Mouse (Mus musculus) kidney, adult 11 months (tissue): ENCODE measurements around the gene Il34.

Source experiments
- DNase-seq: peaks from one replicate; pipeline ENCODE4 v3.0.0; 2022

The Il34 gene

DNA sequence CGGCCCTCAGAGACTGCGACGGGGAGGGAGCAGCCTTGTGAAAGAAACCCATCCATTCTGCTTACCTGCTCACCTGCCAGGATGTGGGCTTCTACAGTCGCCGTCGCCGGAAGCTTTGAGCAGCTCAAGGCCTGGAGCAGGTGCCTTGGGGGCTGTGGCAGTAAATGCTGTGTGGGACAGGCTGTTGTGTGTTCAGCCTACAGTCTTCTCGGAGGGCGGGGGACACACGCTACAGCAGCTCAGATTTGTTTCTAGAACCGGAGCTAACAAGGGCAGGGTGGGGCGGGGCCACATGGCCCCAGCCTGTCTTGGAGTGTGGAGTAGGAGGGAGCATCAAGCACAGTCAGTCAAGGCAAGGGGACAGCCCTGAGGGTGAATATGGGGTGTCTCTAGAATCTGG lies at the start of gene Il34:
Gene Il34, minus strand, starts transcription at position 256 of the 400 bp plus-strand sequence.
- DNase-seq = no peak

DNA sequence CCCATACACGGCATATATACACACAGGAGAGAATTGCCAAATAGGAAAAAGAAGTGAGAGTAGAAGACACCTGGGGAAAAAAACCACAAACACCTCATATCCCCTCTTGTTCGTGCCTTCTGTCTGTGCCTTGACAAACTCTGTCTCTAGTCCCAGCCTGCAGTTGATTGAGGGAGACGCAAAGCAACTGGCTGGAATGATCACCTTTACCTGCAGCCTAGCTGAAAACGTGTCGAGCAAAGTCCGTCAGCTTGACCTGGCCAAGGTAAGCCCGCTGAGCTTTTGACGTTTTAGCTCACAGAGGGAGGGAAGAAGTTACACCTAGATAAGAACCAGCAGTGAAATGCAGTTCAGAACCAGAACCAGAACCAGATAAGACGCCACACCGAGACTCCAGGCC lies 45.5 kb upstream of the Il34 start:
- no peak for DNase-seq

DNA sequence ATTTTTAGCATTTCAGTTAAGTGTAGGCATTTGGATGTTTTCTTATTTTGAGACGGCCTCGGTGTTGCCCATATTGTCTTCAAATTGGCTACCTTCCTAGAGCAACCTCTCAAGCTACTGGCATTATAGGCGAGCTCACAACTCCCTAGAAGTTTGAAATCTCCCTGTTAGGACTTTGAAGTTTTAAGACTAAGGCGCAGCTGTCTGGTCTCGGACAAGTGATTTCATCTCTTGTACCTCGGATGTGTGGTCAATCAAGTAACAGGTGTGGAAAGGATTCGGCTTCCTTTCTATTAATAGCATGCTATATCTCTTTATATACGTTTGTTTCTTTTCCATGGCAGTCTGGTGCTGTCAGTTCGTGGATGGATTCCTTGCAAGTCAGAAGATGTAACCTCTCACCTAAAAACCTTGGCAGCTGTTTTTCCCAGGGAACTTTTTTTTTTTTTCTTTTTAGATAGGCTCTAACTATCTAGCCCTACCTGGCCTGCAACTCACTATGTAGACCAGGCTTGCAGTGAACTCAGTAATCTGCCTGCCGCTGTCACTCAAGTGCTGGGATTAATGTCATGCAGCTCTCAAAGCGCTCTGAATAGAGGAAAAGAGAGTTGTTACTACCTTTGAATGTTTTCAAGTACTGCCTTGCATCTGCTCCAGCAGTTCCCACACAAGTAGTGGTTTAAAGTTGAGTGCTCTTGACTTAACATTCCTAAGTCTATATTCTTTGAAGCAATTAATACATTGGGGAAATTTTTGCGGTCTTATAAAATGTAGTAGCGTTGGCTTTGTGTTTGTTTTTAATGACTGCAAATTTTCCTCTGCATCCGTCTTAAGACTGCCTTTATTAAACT lies 42.1 kb upstream of the Il34 start:
- DNase-seq = no peak

DNA sequence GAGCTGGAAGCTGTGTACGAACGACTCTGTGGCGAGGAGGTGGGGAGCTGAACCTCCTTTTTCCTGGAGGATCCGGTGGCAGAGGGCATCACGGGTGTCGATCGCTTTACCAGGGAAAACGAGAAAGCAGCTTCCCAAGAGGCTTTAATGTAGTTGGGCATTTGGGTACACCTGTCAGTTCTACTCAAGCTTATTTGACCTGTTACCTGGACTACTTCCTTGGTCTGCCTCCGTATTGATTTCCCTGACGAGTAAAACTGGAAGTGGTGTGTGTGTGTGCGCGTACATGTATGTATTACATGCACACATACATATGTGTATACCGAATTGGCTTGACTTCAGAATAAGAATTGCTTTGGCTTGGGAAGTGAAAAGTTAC lies 41.4 kb upstream of the Il34 start:
- DNase-seq = no peak

DNA sequence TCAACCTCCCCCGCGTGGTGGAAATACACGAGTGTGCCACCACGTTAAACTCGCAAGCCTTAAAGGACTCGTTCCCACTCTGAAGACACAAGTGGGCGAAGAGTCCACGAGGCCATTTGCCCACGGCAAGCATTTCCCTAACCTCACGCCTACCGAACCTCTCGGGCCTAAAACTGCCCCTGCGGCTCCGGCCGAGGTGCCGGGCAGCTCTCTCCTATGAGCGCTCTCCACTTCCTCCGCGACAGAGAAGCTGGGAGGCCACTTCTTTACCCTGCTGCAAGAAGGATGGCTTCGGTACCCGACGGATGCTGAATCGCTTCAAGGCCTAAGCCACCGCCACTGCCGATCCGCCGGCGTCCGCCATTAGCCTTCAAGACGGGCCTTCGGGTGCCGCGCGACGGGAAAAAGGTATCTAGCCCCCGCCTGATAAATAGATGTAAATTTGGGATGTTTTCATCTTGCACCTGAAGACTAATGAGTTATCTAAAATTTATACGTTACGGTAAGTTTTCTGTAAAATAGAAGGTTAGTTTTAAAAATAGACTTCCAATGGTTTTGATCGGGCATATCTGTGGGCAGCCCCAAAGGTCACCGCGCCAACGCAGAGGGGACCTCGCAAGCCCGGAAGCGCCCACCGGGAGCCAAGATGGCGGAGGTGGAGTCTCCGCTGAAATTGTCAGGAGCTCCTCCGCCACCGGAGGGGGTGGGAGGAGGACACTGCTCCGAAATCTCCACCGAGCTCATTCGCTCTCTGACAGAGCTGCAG lies 40.9 kb upstream of the Il34 start, which contains the start of the genes Cog4 and Sf3b3:
Gene Cog4, plus strand, starts transcription at position 196 of the 766 bp plus-strand sequence.
Gene Sf3b3, minus strand, starts transcription at position 383 of the 766 bp plus-strand sequence.
- DNase-seq = peak; percentile 84

DNA sequence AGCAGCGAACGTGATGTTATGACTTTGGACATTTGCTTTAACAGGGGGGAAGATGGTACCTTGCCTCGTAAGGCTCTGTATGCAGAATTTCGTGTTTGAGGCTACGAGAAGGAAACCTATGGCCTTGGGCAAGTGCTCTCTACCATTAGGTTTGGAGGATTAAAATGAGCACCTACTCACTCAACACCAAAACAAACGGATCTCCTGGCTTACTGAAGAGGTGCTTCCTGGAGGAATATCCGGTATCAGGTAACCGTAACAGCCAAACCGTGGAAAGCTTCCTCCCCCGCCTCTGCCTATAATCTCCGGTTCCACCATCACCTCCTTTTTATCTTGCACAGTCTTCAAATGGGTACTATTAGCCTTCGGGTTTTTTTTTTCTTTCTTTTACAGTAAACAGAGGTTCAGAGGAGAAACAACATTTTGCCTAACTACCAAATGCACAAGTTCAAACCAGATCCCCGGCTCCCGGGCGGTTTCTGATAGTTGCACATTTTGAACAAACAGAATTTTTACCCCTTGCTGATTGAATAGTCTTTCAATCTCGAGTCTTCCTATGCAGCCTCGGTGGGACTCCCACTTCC lies 40.2 kb upstream of the Il34 start:
- no peak for DNase-seq

DNA sequence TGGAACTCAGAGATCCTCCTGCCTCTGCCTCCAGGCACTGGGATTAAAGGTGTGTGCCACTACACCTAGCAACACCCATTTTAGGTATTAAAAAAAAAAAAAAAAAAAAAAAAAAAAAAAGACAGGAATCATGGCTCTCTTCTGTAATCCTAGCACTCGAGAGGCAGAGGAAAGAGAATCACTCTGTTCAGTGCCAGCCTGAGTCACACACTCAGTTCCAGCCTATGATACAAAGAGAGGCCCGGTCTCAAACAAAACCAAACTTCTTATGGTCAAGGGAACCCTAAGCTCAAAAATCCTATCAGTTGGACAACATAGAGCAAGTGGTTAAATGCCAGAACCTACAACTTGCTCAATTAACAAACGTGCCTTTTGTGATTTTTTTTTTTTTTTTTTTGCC lies 39.2 kb upstream of the Il34 start:
- DNase-seq = no peak

DNA sequence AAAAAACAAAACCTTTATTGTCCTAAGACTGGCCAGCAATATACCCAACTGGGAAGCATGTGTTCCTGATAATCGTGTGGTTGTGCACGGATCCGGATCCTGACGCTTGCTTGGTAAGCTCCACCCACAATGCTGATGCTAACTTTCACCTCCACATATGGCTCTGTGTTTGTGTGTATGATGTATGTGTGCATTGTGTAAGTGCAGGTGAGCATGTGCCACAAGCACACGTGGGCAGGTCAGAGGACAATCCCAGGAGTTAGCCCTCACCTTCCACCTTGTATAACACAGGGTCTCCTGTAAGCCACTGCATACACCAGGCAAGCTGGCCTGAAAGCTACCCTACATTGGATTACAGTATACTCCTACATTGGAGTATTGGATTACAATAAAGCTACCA lies 37.5 kb upstream of the Il34 start:
- no peak for DNase-seq

DNA sequence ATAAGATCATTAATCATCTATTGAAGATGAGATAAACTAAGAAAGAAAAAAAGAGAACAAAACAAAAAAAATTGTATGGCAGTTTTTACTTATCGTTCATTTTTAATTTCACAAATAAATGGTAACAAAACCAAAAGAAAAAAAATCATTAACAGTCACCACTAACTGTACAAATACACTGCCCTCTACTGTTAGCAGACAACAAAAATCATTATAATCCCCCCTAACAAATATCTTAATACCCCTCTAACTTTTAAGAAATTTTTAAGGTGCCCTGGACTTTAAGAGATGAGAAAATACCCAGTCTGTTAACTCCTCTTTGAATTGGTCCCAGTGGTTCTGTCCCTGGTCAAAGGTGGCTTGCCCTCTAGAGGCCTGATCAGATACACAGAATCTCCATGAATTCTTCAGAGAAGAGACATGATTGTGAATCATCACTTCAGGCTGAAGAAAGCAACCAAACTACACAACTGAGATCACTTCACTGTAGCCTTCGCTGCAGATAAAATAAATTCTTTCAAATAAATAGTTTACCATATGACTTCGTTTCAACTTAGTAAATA lies 36.4 kb upstream of the Il34 start:
- DNase-seq = no peak

DNA sequence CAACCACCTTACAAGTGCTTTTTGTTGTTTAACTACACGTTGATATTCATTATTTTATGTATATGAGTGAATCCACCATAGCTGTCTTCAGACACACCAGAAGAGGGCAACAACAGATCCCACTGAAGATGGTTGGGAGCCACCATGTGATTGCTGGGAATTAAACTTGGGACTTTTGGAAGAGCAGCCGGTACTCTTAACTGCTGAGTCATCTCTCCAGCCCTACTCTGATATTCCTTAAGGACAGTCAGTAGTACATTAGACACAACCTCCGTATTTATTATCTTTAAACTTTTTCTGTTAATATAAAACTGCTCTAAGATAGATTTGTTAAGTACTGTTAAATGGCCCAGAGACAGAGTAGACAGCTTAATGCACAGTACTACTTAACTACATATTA lies 26.2 kb upstream of the Il34 start:
- DNase-seq = no peak

DNA sequence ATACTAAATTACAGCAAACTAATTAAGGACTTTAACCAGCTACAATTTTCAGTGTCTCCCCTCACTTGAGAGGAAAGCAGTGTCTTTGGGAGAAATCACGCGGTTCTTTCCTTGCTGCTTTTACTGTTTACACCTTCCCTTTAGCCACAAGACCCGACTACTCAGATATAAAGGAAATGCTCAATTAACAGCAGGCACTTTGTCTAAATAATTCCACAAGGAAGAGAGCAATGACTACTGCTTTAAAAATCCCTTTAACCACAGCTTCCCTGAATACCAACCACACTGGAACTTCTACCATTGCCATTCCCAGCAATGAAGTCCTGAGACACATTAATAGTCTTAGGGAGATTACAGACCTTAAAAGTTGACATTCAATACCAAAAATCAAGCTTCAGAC lies 22.8 kb upstream of the Il34 start:
- DNase-seq = no peak

DNA sequence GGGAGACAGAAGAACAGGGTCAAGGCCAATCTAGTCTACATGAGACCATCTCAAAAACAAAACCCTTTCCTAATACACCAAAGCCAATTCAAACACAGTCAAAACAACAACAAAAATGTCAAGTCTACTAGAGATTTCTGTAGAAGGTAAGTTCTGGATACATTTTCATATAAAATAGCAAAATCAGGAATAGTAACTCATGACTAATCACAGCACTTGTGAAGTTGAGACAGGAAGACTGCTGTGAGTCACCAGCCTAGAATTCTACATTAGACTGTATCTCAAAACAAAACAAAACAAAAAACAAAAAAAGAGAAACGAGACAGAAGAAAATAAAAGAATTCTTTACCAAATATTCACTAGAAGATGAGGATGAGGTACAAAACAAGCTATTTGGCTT lies 19.1 kb upstream of the Il34 start:
- no peak for DNase-seq

DNA sequence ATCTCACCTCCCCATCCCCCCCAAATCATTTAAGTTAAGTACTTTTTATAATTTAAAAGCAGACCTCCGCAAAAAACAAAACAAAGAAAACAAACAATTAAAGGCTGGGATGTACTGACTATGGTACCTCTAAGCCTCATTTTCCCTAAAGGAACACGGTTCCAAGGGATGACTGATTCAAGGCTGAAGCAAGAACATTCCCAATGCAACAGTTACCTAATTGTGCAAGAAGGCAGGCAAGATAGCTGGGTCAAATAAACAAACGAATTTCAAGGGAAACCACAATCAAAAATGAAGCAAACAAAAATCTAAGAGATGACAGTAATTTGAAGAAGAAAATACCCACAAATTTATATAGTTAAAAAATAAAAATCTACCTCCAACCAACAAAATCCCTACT lies 16.2 kb upstream of the Il34 start:
- DNase-seq = no peak

DNA sequence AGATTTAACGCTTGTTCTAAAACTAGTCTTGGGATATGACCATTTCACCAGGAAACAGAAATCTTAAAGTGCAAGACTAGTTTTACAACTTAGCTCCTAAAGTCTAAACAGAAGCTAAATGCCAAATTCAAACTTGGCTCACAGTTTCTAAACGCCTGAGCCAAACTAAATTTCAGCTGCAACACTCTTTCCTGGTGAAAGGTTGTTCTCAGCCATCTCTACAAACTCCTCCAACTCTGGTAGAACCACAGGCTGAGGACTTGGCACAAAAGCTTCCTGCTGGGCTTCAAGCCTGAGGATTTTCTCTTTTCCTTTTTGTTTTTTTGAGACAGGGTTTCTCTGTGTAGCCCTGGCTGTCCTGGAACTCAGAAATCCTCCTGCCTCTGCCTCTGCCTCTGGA lies 14.5 kb upstream of the Il34 start:
- DNase-seq = no peak

DNA sequence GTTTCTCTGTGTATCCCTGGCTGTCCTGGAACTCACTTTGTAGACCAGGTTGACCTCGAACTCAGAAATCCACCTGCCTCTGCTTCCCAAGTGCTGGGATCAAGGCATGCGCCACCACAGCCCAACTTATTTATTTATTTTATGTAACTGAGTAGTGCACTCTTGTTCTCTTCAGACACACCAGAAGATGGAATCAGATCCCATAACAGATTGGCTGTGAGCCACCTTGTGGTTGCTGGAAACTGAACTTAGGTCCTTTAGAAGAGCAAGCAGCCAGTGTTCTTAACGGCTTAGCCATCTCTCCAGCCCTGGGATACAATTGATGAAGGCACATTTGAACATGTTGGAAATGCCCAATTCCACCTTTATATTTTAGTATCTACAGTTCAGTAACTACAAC lies 12.9 kb upstream of the Il34 start:
- no peak for DNase-seq

DNA sequence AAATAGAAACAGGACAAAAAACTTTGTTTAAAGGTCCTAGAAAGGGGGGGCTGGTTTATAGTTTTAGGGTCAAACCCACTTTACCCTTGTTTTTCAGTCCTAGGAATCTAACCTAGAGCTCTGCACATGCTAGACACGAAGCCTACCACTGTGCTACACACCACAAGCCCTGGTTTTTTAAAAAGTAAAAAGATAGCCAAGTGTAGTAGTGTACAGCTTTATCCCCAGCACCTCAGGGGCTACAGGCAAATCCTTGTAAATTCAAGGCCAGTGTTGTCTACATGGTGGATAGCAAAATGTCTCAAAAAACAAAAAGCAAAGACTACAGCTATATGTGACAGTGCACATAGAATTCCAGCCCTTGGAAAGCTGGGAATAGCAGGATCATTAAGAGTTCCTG lies 11.3 kb upstream of the Il34 start:
- no peak for DNase-seq

DNA sequence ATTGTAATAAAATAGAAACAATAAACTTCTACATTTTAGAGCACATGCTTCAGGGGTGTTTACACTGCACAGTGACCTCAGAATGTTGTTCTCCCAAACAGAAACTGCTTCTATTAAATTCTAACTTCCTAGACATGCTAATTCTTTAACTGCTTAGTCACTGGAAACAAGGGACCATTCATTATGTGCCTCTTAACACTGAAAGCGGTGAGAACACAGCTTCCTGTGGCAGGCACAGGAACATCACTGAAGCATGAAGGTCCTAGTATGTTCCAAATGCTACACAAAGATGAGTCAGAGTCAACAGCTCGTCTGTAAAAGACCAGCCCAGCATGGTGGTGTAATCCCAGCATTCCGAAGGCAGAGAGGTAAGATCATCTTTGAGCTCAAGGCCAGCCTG lies 9.6 kb upstream of the Il34 start:
- DNase-seq = no peak

DNA sequence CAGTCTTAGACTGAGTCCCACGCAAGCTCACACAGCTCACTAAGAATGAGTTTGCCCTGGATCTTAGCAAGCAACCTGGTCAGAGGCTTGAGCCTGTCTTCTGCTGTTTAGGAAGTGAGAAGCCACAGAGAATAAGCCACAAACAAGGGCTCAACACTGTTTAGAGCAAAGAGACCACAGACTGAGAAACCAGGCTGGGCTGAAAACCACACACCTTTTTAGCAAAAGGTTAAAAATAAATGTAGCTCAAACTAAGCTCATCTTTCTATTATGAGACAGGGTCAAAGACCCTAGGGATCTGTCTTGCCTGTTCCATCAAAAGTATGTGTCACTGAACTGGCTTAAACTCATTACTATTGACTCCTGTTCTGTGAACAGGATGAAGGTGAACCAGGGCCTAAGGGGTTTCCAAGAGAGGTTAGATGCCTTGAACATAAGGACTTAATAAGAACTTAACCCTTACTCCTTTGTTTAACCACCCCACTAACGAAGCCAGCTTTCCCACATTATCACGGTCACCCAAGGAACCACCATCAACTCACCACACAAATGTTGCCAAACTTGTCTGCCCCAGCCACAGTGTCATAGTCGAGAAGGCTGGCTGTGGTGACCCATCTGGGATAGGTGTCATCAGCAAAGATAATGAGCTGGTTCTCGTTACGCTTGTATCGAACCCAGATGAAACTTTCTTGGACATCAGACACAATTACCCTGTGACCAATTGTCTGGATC lies 7.5 kb upstream of the Il34 start:
- no peak for DNase-seq

DNA sequence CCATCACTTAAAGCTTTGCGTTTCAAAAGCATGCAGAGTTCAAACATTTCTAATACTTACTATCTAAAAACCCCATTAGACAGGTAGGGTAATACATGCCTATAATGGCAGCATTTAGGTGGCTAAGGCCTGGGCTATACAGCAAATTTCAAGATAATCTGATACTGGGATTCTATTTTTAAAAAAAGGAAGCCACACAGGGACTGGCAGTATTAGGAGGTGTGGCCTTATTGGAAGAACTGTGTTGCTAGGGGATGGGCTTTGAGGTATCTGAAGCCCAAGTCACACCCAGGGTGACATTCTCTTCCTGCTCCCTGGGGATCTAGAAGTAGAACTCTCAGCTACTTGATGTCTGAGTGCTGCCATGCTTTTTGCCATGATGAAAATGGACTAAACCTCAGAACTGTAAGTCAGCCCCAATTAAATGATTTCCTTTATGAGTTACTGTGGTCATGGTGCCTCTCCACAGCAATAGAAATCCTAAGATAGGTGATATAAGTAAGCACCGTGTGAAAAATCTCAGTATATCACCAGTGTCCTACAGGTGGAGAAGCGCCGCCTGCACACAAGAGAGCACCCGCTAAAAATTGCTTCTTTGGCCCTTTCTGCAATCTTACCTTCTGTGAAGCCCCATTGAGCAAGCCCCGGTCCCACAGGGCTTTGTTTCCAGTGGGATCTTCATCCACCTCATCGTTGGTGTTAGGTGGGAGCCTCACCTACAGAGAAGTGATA lies 6.8 kb upstream of the Il34 start:
- no peak for DNase-seq

DNA sequence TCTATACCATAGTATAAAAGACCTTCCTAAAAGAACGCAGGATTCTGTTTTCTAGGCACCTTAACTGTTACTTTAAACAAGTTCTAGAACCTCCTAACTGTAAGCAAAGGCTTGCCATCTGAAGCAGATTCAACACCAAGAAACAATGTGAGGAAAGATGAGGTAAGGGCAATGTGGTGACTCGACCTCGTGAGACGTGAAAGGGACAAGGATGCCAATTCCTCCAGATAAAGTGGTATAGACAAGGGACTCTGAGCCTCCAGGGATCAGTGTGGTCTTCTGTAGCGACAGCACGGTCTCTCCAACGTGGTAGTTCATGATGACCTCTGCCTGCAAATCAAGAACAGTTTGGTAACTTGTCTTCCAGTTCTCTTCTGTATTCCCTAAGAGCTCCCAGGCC lies 6.1 kb upstream of the Il34 start:
- DNase-seq = no peak

DNA sequence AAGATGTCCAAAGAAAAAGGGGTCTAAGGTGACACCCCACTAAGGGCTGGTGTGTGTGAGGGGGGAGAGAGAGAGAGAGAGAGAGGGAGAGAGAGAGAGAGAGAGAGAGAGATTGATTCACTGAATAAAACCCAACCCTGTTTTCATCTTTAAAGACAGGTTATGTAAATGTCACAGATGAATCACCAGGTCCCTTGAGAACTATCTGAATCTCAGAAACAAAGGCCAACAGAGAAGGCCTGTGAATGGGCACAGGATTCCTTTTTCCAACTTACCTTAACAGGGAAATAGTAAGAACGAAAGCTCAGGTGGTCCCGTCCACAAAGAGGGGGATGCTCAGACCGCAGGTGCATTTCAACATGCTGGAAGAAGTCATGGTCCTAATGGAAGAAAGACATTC lies 5.4 kb upstream of the Il34 start:
- no peak for DNase-seq

DNA sequence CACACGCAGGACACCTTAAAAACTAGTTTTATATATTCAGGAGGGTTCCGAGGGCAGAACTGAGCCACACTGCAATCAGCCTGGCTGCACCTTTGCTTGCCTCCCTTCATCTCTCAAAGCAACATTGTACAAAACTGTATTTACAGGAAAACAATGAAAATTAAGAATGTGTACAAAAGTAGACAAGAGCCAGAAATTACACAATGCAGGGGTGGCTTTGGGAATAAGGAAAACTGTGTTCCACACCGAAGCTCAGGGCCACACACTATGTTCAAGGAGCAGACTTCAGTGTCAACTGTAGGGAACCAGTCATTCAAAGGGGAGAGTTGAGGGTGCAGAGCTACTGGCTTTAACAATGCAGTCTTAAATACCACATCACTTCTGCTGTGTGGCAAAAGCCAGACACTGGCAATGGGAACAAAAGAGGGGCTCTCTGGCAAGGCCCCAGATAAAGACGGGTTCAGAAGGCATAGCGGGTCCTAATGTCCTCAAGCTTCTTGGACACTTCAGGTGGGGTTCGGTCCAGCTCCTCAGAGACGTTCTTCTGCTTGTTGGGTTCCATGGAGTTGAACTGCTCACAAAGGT lies 4.8 kb upstream of the Il34 start:
- DNase-seq = no peak
